ENCODE assay signal across 8 mouse cellular contexts in the genomic region with DNA sequence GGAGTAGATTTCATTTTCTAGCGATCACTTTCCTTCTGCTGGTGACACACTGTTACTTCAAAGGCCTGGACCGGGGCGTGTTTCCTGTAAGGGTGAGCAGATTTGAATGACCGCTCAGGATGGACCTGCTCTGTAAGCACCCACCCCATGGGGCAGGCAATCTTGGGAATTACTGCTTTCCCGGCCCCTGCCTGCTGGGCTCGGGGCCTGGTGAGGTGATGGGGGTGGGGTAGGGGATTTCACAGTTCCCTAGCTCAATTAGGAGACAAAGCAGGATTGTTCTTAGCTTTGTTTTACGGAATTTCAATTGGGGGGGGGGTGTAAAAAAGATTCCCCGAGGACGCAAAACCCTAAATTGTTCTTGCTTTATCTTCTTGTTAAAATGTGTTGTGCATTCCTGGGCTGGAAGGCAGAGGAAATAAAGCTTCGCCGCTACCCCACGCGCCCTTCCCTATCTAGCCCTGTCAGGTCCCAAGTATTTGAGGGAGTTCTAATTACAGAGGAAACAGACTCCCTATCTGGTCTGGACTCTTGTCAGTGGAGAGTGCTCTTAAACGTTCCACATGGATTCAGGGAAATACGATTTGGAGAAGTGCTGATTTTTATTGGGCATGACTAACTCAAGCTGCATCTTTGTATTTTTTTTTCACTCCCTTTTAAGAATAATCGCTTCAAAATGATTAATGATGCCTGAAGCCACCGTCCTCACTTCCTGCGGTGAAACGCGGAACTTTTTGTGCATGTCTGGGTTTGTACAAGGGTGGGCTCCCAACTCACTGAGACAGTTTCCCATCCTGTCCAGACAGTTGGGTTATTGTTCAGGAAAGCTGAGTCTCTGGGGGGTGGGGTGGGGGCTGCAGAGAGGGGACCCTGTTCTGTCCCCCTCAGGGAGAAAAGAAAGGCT.
DNase-seq lines count a peak whose midpoint lies in the region; ATAC-seq lines count a peak whose summit lies in the region.

No protein-coding gene starts in this region.

- no peak for DNase-seq in kidney, adult 8-10 months
- DNase-seq in embryonic facial prominence, embryonic 14.5 days (ENCODE audit: low spot score) = no peak
- no peak for DNase-seq in hindbrain, embryonic 14.5 days (ENCODE audit: low spot score)
- peak; percentile 54 for DNase-seq in midbrain, embryonic 10.5 days (ENCODE audit: low spot score)
- no peak for DNase-seq in spleen, postnatal 36 days (ENCODE audit: low spot score in 2 of 2)
- no peak for DNase-seq in frontal cortex, postnatal 36 days (ENCODE audit: low spot score in 2 of 2)

- no peaks in the 10 kb centered on the region for H3K27me3 ChIP-seq in kidney, embryonic 14.5 days (ENCODE audit: control insufficient read depth, insufficient read depth, low read length)
- H3K27me3 ChIP-seq in embryonic facial prominence, embryonic 14.5 days (replicated peaks; ENCODE audit: control insufficient read depth, insufficient read depth, low read length) = no peaks in the 10 kb centered on the region
- H3K27me3 ChIP-seq in hindbrain, embryonic 14.5 days (ENCODE audit: control insufficient read depth, insufficient read depth, low read length) = no peaks in the 10 kb centered on the region
- peaks cover 13% of the 10 kb centered on the region; the same call in 1 of the 2 replicates for H3K27me3 ChIP-seq in midbrain, embryonic 10.5 days (ENCODE audit: low read depth, poor library complexity, severe bottlenecking)

- H3K4me2 ChIP-seq in kidney, embryonic 14.5 days (replicated peaks; ENCODE audit: low read depth, low read length) = peak overlapping the region; percentile 54
- peak overlapping the region; percentile 82 for H3K4me2 ChIP-seq in embryonic facial prominence, embryonic 14.5 days (ENCODE audit: low read depth, low read length)
- peak overlapping the region; percentile 51 for H3K4me2 ChIP-seq in hindbrain, embryonic 14.5 days (replicated peaks)

- WGBS in kidney, embryonic 14.5 days = 2% methylated on average over 20 of the region's 20 CpGs
- WGBS in embryonic facial prominence, embryonic 14.5 days = 3% methylated on average over 20 of the region's 20 CpGs
- WGBS in hindbrain, embryonic 14.5 days = 1% methylated on average over 20 of the region's 20 CpGs
- WGBS in midbrain, embryonic 10.5 days = 2% methylated on average over 20 of the region's 20 CpGs

- ATAC-seq in kidney, embryonic 14.5 days (ENCODE audit: low FRiP score, low TSS enrichment) = peak; percentile 77
- ATAC-seq in embryonic facial prominence, embryonic 14.5 days (ENCODE audit: low read depth) = peak; percentile 53; the same call in 1 of the 2 replicates
- ATAC-seq in hindbrain, embryonic 14.5 days (ENCODE audit: low FRiP score) = peak; percentile 28
- no peak for ATAC-seq in erythroid progenitor cell, adult 5-6 weeks (replicated peaks; ENCODE audit: low FRiP score, poor library complexity, severe bottlenecking)

- H3K27ac ChIP-seq in kidney, embryonic 14.5 days (ENCODE audit: low read depth, low read length) = peak overlapping the region; percentile 86
- H3K27ac ChIP-seq in embryonic facial prominence, embryonic 14.5 days (replicated peaks; ENCODE audit: low read depth, low read length) = peak overlapping the region; percentile 57
- peak overlapping the region; percentile 74 for H3K27ac ChIP-seq in hindbrain, embryonic 14.5 days
- peak overlapping the region; percentile 85 for H3K27ac ChIP-seq in midbrain, embryonic 10.5 days (replicated peaks)

- H3K9ac ChIP-seq in kidney, embryonic 14.5 days (ENCODE audit: low read depth, low read length) = peak overlapping the region; percentile 38
- H3K9ac ChIP-seq in embryonic facial prominence, embryonic 14.5 days (ENCODE audit: low read depth, low read length) = peak overlapping the region; percentile 58
- peak overlapping the region; percentile 55; the same call in 1 of the 2 replicates for H3K9ac ChIP-seq in hindbrain, embryonic 14.5 days

- H3K36me3 ChIP-seq in kidney, embryonic 14.5 days (ENCODE audit: control insufficient read depth, insufficient read depth, low read length) = no peaks in the 10 kb centered on the region
- H3K36me3 ChIP-seq in embryonic facial prominence, embryonic 14.5 days (ENCODE audit: control insufficient read depth, insufficient read depth, low read length) = no peaks in the 10 kb centered on the region
- no peaks in the 10 kb centered on the region for H3K36me3 ChIP-seq in hindbrain, embryonic 14.5 days (replicated peaks; ENCODE audit: control insufficient read depth, insufficient read depth)
- H3K36me3 ChIP-seq in midbrain, embryonic 10.5 days = no peaks in the 10 kb centered on the region

- peaks cover 37% of the 10 kb centered on the region for H3K4me1 ChIP-seq in kidney, embryonic 14.5 days (ENCODE audit: control insufficient read depth, insufficient read depth, low read length)
- peaks cover 32% of the 10 kb centered on the region for H3K4me1 ChIP-seq in embryonic facial prominence, embryonic 14.5 days (ENCODE audit: control insufficient read depth, insufficient read depth, low read length)
- peaks cover 55% of the 10 kb centered on the region for H3K4me1 ChIP-seq in hindbrain, embryonic 14.5 days (replicated peaks; ENCODE audit: control insufficient read depth, insufficient read depth, low read length)
- H3K4me1 ChIP-seq in midbrain, embryonic 10.5 days = peaks cover 76% of the 10 kb centered on the region

- H3K9me3 ChIP-seq in kidney, embryonic 14.5 days (ENCODE audit: control insufficient read depth, low read length) = no peaks in the 10 kb centered on the region
- H3K9me3 ChIP-seq in embryonic facial prominence, embryonic 14.5 days (ENCODE audit: control insufficient read depth, low read length) = no peaks in the 10 kb centered on the region
- no peaks in the 10 kb centered on the region for H3K9me3 ChIP-seq in hindbrain, embryonic 14.5 days (ENCODE audit: control insufficient read depth, low read length)
- no peaks in the 10 kb centered on the region for H3K9me3 ChIP-seq in midbrain, embryonic 10.5 days (replicated peaks)

- H3K4me3 ChIP-seq in kidney, embryonic 14.5 days (ENCODE audit: low read length) = peak overlapping the region; percentile 16
- peak overlapping the region; percentile 39 for H3K4me3 ChIP-seq in embryonic facial prominence, embryonic 14.5 days (ENCODE audit: low read depth, low read length)
- H3K4me3 ChIP-seq in hindbrain, embryonic 14.5 days (replicated peaks; ENCODE audit: low read length) = peak overlapping the region; percentile 23
- peak overlapping the region; percentile 46 for H3K4me3 ChIP-seq in midbrain, embryonic 10.5 days
